Mouse (Mus musculus) right cerebral cortex, postnatal 25 days (tissue): ENCODE measurements around the gene Dedd2.

Experiments
- DNase-seq: peaks from one replicate; pipeline ENCODE4 v3.0.0; 2022

Gene Dedd2

GRCm38 (mm10) chr7:25178787-25179605 lies 41.4 kb downstream of the Dedd2 start:
- peak; percentile 51 for DNase-seq

GRCm38 (mm10) chr7:25178317-25178716 lies 42.1 kb downstream of the Dedd2 start:
- DNase-seq: peak; percentile 47

GRCm38 (mm10) chr7:25174343-25174742 lies 46.1 kb downstream of the Dedd2 start:
- DNase-seq: no peak

- DNase-seq: no peak
Measured at GRCm38 (mm10) chr7:25172669-25173068, 47.7 kb downstream of the Dedd2 start.

GRCm38 (mm10) chr7:25170583-25170982 lies 49.8 kb downstream of the Dedd2 start:
- DNase-seq: no peak

GRCm38 (mm10) chr7:25166106-25166505 lies 54.3 kb downstream of the Dedd2 start:
- no peak for DNase-seq

- no peak for DNase-seq
Measured at GRCm38 (mm10) chr7:25156158-25156648, 64.2 kb downstream of the Dedd2 start.

- DNase-seq: no peak
Measured at GRCm38 (mm10) chr7:25155469-25156157, 64.8 kb downstream of the Dedd2 start.

GRCm38 (mm10) chr7:25154648-25155047 lies 65.8 kb downstream of the Dedd2 start:
- DNase-seq: no peak

GRCm38 (mm10) chr7:25153841-25154240 lies 66.6 kb downstream of the Dedd2 start:
- DNase-seq: no peak

- DNase-seq: no peak
Measured at GRCm38 (mm10) chr7:25151916-25152556, 68.4 kb downstream of the Dedd2 start.

- DNase-seq: no peak
Measured at GRCm38 (mm10) chr7:25151009-25151408, 69.4 kb downstream of the Dedd2 start.

GRCm38 (mm10) chr7:25150151-25150663 lies 70.2 kb downstream of the Dedd2 start:
- no peak for DNase-seq
